Mouse (Mus musculus) liver (tissue): Measurements from ENCODE around the gene Pgp.

Source experiments
- DNase-seq: peaks from one replicate; pipeline ENCODE4 v3.0.0-alpha.2; 2020; ENCODE audit warnings: mixed read lengths

Gene Pgp

GRCm38 (mm10) chr17:24485090-24485860 lies 15.1 kb downstream of the Pgp start:
- DNase-seq = no peak

GRCm38 (mm10) chr17:24488186-24488661 lies 18.0 kb downstream of the Pgp start, which contains the start of gene Caskin1:
TSS of gene Caskin1 (plus strand) at chr17:24488601.
- no peak for DNase-seq

- DNase-seq = no peak
These were observed 18.6 kb downstream of the Pgp start for GRCm38 (mm10) chr17:24488662-24489264.

GRCm38 (mm10) chr17:24489265-24490030 lies 19.3 kb downstream of the Pgp start:
- DNase-seq = no peak

- no peak for DNase-seq
These were observed 20.2 kb downstream of the Pgp start for GRCm38 (mm10) chr17:24490399-24490798.

GRCm38 (mm10) chr17:24494627-24495335 lies 24.6 kb downstream of the Pgp start:
- peak; percentile 60 for DNase-seq

GRCm38 (mm10) chr17:24495443-24495842 lies 25.3 kb downstream of the Pgp start:
- no peak for DNase-seq

- no peak for DNase-seq
These were observed 25.8 kb downstream of the Pgp start for GRCm38 (mm10) chr17:24496026-24496425.

GRCm38 (mm10) chr17:24502208-24502607 lies 32.0 kb downstream of the Pgp start:
- DNase-seq = no peak

GRCm38 (mm10) chr17:24504085-24504484 lies 33.9 kb downstream of the Pgp start:
- no peak for DNase-seq

- no peak for DNase-seq
These were observed 35.2 kb downstream of the Pgp start for GRCm38 (mm10) chr17:24505286-24505955.

GRCm38 (mm10) chr17:24506332-24507070 lies 36.3 kb downstream of the Pgp start:
- no peak for DNase-seq

- peak; percentile 42 for DNase-seq
These were observed 37.0 kb downstream of the Pgp start for GRCm38 (mm10) chr17:24507129-24507664.

- no peak for DNase-seq
These were observed 37.7 kb downstream of the Pgp start for GRCm38 (mm10) chr17:24507806-24508460.

- peak; percentile 53 for DNase-seq
These were observed 43.4 kb downstream of the Pgp start for GRCm38 (mm10) chr17:24513609-24514008.

- DNase-seq = no peak
These were observed 44.4 kb downstream of the Pgp start for GRCm38 (mm10) chr17:24514270-24515257.

- no peak for DNase-seq
These were observed 50.3 kb downstream of the Pgp start for GRCm38 (mm10) chr17:24520450-24520849.
